Mouse (Mus musculus) mesoderm, embryonic 11.5 days (tissue): ENCODE results near the gene Mgat3.

ENCODE experiments used
- DNase-seq: peaks from one replicate; pipeline ENCODE4 v3.0.0-alpha.2; 2012; ENCODE audit warnings: low read depth, low spot score

The Mgat3 gene

GRCm38 (mm10) chr15:80149517-80149916 is 24.0 kb upstream of the Mgat3 start:
- DNase-seq = no peak

GRCm38 (mm10) chr15:80152663-80153062 is 20.9 kb upstream of the Mgat3 start:
- no peak for DNase-seq

GRCm38 (mm10) chr15:80153757-80154156 is 19.8 kb upstream of the Mgat3 start:
- no peak for DNase-seq

- DNase-seq = no peak
These were observed 17.8 kb upstream of the Mgat3 start for GRCm38 (mm10) chr15:80155707-80156106.

GRCm38 (mm10) chr15:80157197-80157943 is 16.2 kb upstream of the Mgat3 start:
- DNase-seq = no peak

- DNase-seq = no peak
These were observed 15.4 kb upstream of the Mgat3 start for GRCm38 (mm10) chr15:80158001-80158706.

- no peak for DNase-seq
These were observed 14.8 kb upstream of the Mgat3 start for GRCm38 (mm10) chr15:80158707-80159090.

GRCm38 (mm10) chr15:80159286-80159901 is 14.1 kb upstream of the Mgat3 start:
- DNase-seq = peak; percentile 60

GRCm38 (mm10) chr15:80160223-80160622 is 13.3 kb upstream of the Mgat3 start:
- no peak for DNase-seq

GRCm38 (mm10) chr15:80160726-80161125 is 12.8 kb upstream of the Mgat3 start:
- DNase-seq = no peak

- no peak for DNase-seq
These were observed 12.3 kb upstream of the Mgat3 start for GRCm38 (mm10) chr15:80161199-80161598.

- DNase-seq = no peak
These were observed 11.0 kb upstream of the Mgat3 start for GRCm38 (mm10) chr15:80162401-80162964.

GRCm38 (mm10) chr15:80163274-80163673 is 10.2 kb upstream of the Mgat3 start:
- DNase-seq = no peak

GRCm38 (mm10) chr15:80163716-80164115 is 9.8 kb upstream of the Mgat3 start:
- no peak for DNase-seq

GRCm38 (mm10) chr15:80165396-80165795 is 8.1 kb upstream of the Mgat3 start:
- DNase-seq = no peak

- no peak for DNase-seq
These were observed 4.0 kb upstream of the Mgat3 start for GRCm38 (mm10) chr15:80169484-80169883.

GRCm38 (mm10) chr15:80170357-80170756 is 3.2 kb upstream of the Mgat3 start:
- no peak for DNase-seq

GRCm38 (mm10) chr15:80171286-80171685 is 2.2 kb upstream of the Mgat3 start:
- DNase-seq = no peak

- DNase-seq = no peak
These were observed 1.7 kb upstream of the Mgat3 start for GRCm38 (mm10) chr15:80171791-80172190.

- DNase-seq = no peak
These were observed 468 bp downstream of the Mgat3 start for GRCm38 (mm10) chr15:80173781-80174597.

- DNase-seq = no peak
These were observed 1.0 kb downstream of the Mgat3 start for GRCm38 (mm10) chr15:80174598-80174875.

- no peak for DNase-seq
These were observed 1.8 kb downstream of the Mgat3 start for GRCm38 (mm10) chr15:80175316-80175715.
